Mouse (Mus musculus) neural tube, embryonic 13.5 days (tissue): ENCODE results near the gene St8sia6. TPM values are rescaled to one million over a fixed set of nuclear protein-coding genes. Genes with fewer than 3 reads are reported as not detected.
"Not testable (repeated sequence)": the region's sequence is repeated elsewhere in the genome, so short reads cannot be mapped to it uniquely, and the experiment has no call there.

Experiments
- ATAC-seq: fragments of 200-750 bp; cut with Nextera tagmentation; 2 replicates; pipeline ENCODE4 v1.8.0; 2017; ENCODE audit warnings: low read depth, mild to moderate bottlenecking, moderate TSS enrichment, moderate library complexity
- H3K27ac ChIP-seq: fragments of 300-500 bp; sonication (generic); replicated peaks from 2 replicates; pipeline ENCODE4 v1.5.1; 2015; ENCODE audit warnings: moderate library complexity, mild to moderate bottlenecking, inconsistent platforms
- H3K27me3 ChIP-seq: fragments of 300-500 bp; sonication (generic); 2 replicates; pipeline ENCODE4 v1.6.1; 2015; ENCODE audit warnings: mild to moderate bottlenecking, inconsistent platforms
- H3K36me3 ChIP-seq: fragments of 300-500 bp; sonication (generic); 2 replicates; pipeline ENCODE4 v1.6.1; 2015; ENCODE audit warnings: mild to moderate bottlenecking, inconsistent platforms
- H3K4me1 ChIP-seq: fragments of 300-500 bp; sonication (generic); replicated peaks from 2 replicates; pipeline ENCODE4 v1.6.1; 2015; ENCODE audit warnings: inconsistent platforms
- H3K4me2 ChIP-seq: fragments of 300-500 bp; sonication (generic); 2 replicates; pipeline ENCODE4 v1.6.1; 2015; ENCODE audit warnings: inconsistent platforms, mild to moderate bottlenecking, moderate library complexity
- H3K4me3 ChIP-seq: fragments of 300-500 bp; sonication (generic); 2 replicates; pipeline ENCODE4 v1.5.1; 2015; ENCODE audit warnings: mild to moderate bottlenecking, inconsistent platforms
- H3K9ac ChIP-seq: fragments of 300-500 bp; sonication (generic); 2 replicates; pipeline ENCODE4 v1.6.1; 2015; ENCODE audit warnings: moderate library complexity, mild to moderate bottlenecking, inconsistent platforms
- H3K9me3 ChIP-seq: fragments of 300-500 bp; sonication (generic); 2 replicates; pipeline ENCODE4 v1.6.1; 2016; ENCODE audit warnings: inconsistent platforms
- WGBS: fragments of 180-500 bp; shearing (Covaris S2); methylation state at CpG from one replicate; pipeline ENCODE4 v1.1.7; 2015; 5-methylcytosine and 5-hydroxymethylcytosine counted together
- polyA plus RNA-seq: library from polyadenylated mRNA; unstranded; fragments of >200 nt; fragmentation: Nextera tagmentation; extraction: Ambion mirVana; gene quantifications from 2 replicates; pipeline ENCODE4 v1.2.1, GENCODE M21; 2015

Gene St8sia6
- polyA plus RNA-seq, 1 experiment from 2014 or later = 0.82 TPM

DNA sequence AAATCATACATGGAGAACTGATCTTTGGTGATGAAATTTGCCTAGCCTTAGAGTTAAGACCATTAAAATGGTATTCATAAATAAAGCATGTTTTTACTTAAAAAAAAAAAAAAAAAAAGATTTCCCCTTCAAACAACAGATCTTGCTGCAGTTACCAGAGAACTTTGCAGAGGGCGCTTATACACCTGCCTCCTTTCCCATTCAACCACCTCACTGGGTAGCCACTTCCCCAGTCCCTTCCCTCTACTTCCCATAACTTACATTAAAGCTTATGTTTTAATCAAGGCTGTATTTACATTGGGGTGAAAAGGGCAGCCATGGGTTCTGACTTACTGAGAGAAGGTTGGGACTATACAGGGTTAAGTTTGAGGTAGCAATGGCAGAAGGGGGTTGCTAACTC, 4.5 kb downstream of the St8sia6 start:
- no peak overlapping the region for H3K4me2 ChIP-seq
- no peak for ATAC-seq
- H3K36me3 ChIP-seq = no peaks in the 10 kb centered on the region
- H3K9ac ChIP-seq = no peak overlapping the region
- no peak overlapping the region for H3K27ac ChIP-seq
- no peaks in the 10 kb centered on the region for H3K9me3 ChIP-seq
- peaks cover 33% of the 10 kb centered on the region for H3K27me3 ChIP-seq
- 54% methylated on average over 1 of the region's 1 CpGs for WGBS
- H3K4me3 ChIP-seq = no peak overlapping the region
- peaks cover 10% of the 10 kb centered on the region for H3K4me1 ChIP-seq

GRCm38 (mm10) chr2:13786577-13787168, 7.2 kb downstream of the St8sia6 start:
- Histone ChIP-seq H3K4me3 (no peak overlapping the region), H3K4me1 (no peaks in the 10 kb centered on the region), H3K4me2 (no peak overlapping the region), H3K27me3 (peaks cover 11% of the 10 kb centered on the region), H3K27ac (no peak overlapping the region), H3K36me3 (no peaks in the 10 kb centered on the region), H3K9me3 (no peaks in the 10 kb centered on the region), H3K9ac (no peak overlapping the region)
- WGBS = 89% methylated on average over 1 of the region's 1 CpGs
- ATAC-seq = no peak

GRCm38 (mm10) chr2:13785992-13786391, 7.9 kb downstream of the St8sia6 start:
- H3K4me1 ChIP-seq, H3K9ac ChIP-seq, H3K4me2 ChIP-seq, H3K27me3 ChIP-seq, H3K36me3 ChIP-seq, H3K9me3 ChIP-seq, H3K4me3 ChIP-seq, H3K27ac ChIP-seq, ATAC-seq: not testable (repeated sequence)
- WGBS = 72% methylated on average over 3 of the region's 3 CpGs

DNA sequence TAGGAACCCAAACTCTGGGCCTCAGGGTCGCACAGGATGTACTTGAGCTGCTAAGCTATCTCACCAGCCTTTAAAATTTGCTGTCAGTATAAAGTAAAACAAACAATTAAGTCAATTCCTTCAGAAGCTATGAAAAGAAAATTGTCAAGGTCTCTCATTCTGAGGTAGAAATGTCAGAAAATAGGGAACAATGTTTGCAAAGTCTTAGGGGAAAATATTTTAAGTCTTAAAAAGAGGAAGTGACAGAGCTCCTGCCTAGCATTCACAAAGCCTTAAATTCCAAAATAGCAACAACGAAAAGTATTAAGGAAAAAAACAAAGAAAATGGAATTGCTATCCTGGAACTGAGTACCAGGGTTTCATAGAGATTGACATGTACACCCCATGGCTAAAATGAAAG, 8.6 kb downstream of the St8sia6 start:
- Histone ChIP-seq H3K27me3 (0 out of 2 replicates have a peak, but pooled peaks cover 3% of the 10 kb centered on the region), H3K4me1 (no peaks in the 10 kb centered on the region), H3K9me3 (no peaks in the 10 kb centered on the region), H3K4me3 (no peak overlapping the region), H3K4me2 (no peak overlapping the region), H3K27ac (no peak overlapping the region), H3K36me3 (no peaks in the 10 kb centered on the region), H3K9ac (no peak overlapping the region)
- WGBS = 80% methylated on average over 2 of the region's 2 CpGs
- ATAC-seq = no peak

DNA sequence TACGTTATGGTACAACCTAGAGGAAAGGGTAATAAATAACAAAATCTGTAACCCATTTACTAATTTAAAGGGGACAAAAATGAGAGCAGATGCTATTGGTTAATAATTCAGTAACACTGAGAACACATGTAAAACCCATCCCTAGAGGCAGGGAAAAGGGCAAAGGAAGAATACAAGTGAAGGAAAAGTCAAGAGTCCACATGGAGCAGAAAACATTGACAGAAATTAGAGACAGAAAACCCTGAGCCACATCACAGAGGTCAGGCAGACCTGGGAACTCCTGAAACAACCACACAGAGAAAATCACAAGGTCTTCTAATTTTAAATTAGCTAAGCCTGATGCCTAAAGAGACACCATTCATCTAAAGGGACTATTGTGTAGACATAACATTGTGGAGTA, 9.4 kb downstream of the St8sia6 start:
- ATAC-seq = no peak
- no peaks in the 10 kb centered on the region for H3K36me3 ChIP-seq
- no peak overlapping the region for H3K27ac ChIP-seq
- no peak overlapping the region for H3K4me3 ChIP-seq
- 74% methylated on average over 1 of the region's 1 CpGs for WGBS
- 0 out of 2 replicates have a peak, but pooled peaks cover under 1% of the 10 kb centered on the region for H3K27me3 ChIP-seq
- H3K4me1 ChIP-seq = no peaks in the 10 kb centered on the region
- H3K9ac ChIP-seq = no peak overlapping the region
- H3K9me3 ChIP-seq = no peaks in the 10 kb centered on the region
- no peak overlapping the region for H3K4me2 ChIP-seq

- Histone ChIP-seq H3K4me2 (no peak overlapping the region), H3K9ac (no peak overlapping the region), H3K9me3 (no peaks in the 10 kb centered on the region), H3K4me3 (no peak overlapping the region), H3K36me3 (no peaks in the 10 kb centered on the region), H3K27ac (no peak overlapping the region), H3K4me1 (no peaks in the 10 kb centered on the region), H3K27me3 (no peaks in the 10 kb centered on the region)
- ATAC-seq = no peak
Observed at GRCm38 (mm10) chr2:13777032-13777431, 16.8 kb downstream of the St8sia6 start.

- Histone ChIP-seq H3K4me1 (no peaks in the 10 kb centered on the region), H3K9ac (no peak overlapping the region), H3K4me3 (no peak overlapping the region), H3K27me3 (no peaks in the 10 kb centered on the region), H3K9me3 (no peaks in the 10 kb centered on the region), H3K27ac (no peak overlapping the region), H3K4me2 (no peak overlapping the region), H3K36me3 (no peaks in the 10 kb centered on the region)
- 81% methylated on average over 1 of the region's 1 CpGs for WGBS
- no peak for ATAC-seq
Observed at GRCm38 (mm10) chr2:13776453-13776852, 17.4 kb downstream of the St8sia6 start.

DNA sequence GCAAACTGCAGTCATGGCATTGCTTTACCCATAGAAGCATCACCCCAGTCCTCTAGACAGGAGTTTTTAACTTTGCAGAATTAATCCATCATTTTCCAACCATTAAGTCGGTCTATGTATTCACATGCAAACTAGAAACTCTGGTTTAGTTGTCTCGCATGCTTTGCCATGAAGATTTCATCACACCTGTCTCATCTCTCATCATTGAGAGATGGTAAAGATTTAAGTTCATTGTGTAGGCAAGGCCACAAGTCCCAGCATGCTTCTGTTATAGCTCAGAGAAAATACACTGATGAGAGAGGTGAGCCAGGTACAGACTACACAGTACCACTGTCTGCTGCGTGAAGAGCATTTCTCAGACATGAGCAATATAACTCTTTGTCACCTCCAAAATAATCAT, 18.8 kb downstream of the St8sia6 start:
- Histone ChIP-seq H3K4me3 (no peak overlapping the region), H3K4me2 (no peak overlapping the region), H3K9me3 (no peaks in the 10 kb centered on the region), H3K27me3 (no peaks in the 10 kb centered on the region), H3K9ac (no peak overlapping the region), H3K27ac (no peak overlapping the region), H3K4me1 (no peaks in the 10 kb centered on the region), H3K36me3 (no peaks in the 10 kb centered on the region)
- ATAC-seq = no peak
- 94% methylated on average over 3 of the region's 3 CpGs for WGBS

DNA sequence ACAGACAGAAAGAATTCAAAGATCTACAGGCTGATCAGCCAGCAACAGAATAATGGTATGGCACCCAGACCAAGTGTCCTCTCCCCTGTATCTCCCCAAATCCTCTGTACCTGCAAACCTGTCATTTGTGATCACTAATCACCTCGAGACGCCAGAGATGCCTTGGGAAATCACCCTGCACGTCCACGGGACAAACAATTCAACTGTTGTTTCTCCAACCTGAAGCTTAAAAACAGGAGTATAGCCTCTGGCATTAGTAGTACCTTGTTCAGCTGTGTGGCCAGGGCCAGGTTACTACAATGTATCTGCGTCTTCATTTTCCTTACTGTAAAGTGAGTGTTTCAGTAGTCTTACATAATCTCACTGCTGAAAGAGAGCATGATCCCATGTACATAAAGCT, 25.3 kb downstream of the St8sia6 start:
- 81% methylated on average over 5 of the region's 5 CpGs for WGBS
- Histone ChIP-seq H3K4me2 (no peak overlapping the region), H3K36me3 (no peaks in the 10 kb centered on the region), H3K4me3 (no peak overlapping the region), H3K27me3 (no peaks in the 10 kb centered on the region), H3K9me3 (no peaks in the 10 kb centered on the region), H3K4me1 (peaks cover 6% of the 10 kb centered on the region; the same call in 1 of the 2 replicates), H3K27ac (no peak overlapping the region), H3K9ac (no peak overlapping the region)
- no peak for ATAC-seq

DNA sequence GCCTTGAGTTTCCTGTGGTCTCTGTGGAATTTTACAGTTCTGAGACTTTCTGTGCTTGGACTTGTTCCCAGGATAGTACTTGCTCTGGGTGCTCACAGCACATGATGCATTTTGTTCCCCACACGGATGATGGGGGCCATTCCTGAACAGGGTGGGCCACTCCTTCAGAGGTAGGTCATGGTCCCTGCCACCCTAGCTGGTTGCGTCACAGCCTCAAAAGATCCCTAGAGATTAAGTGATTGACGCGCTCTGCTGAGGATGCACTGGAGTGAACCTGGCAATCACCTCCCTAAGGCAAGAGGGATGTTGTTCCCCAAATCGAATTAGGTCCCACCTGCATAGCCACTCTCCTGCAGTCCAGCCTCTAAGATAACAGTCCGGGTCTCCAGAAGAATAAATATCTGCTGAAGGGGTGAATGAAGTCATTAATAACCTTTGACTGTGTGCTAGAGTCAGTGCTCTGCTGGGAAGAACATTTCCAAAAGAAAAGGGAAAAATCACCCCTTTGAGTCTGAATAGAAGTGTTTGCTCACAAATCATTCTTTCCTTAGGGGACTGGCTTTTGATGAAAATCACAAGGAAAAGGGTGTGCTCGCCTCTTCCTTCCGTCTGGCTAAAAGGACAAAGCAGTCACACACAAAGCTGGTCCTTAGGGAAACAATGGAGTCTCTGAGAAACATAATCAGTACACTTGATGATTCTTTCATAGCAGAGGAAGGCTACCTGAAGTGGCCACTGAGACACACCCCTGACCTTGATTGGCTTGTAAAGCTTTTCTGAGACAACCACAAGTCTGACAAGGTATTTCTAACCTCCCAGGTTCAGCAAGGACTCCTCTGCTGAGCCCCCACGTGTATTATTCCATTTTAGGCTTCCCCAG, 26.1 kb downstream of the St8sia6 start:
- H3K4me1 ChIP-seq = peaks cover 6% of the 10 kb centered on the region; the same call in 1 of the 2 replicates
- no peak overlapping the region for H3K4me2 ChIP-seq
- H3K36me3 ChIP-seq = no peaks in the 10 kb centered on the region
- WGBS = 44% methylated on average over 9 of the region's 9 CpGs
- no peaks in the 10 kb centered on the region for H3K27me3 ChIP-seq
- ATAC-seq = no peak
- H3K27ac ChIP-seq = no peak overlapping the region
- no peak overlapping the region for H3K4me3 ChIP-seq
- H3K9ac ChIP-seq = no peak overlapping the region
- H3K9me3 ChIP-seq = no peaks in the 10 kb centered on the region

GRCm38 (mm10) chr2:13760366-13760765, 33.5 kb downstream of the St8sia6 start:
- Histone ChIP-seq H3K4me3 (no peak overlapping the region), H3K4me2 (no peak overlapping the region), H3K9ac (no peak overlapping the region), H3K4me1 (no peaks in the 10 kb centered on the region), H3K27me3 (no peaks in the 10 kb centered on the region), H3K9me3 (no peaks in the 10 kb centered on the region), H3K36me3 (no peaks in the 10 kb centered on the region), H3K27ac (no peak overlapping the region)
- ATAC-seq = no peak

DNA sequence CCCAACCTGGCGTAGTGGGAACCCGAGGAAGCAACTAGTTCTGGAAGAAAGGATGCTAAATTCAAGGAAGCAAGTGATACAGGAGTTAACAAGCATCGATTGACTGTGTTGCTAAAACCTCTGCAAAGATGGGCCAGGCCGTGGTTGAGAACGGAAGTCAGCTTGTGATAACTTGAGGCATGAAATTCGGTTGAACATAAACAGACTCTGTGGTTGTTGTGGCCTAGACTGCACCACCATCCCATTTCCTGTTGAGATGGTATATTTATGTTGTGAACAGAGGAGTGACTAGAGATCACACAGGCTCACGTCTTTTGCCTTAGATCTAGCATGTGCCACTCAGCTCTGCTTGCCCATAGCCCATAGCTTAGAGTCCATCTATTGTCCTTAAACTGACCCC, 36.5 kb downstream of the St8sia6 start:
- no peak overlapping the region for H3K4me2 ChIP-seq
- 0 out of 2 replicates have a peak, but pooled peaks cover 3% of the 10 kb centered on the region for H3K9me3 ChIP-seq
- no peak overlapping the region for H3K9ac ChIP-seq
- WGBS = 89% methylated on average over 7 of the region's 7 CpGs
- no peaks in the 10 kb centered on the region for H3K4me1 ChIP-seq
- no peak overlapping the region for H3K27ac ChIP-seq
- H3K4me3 ChIP-seq = no peak overlapping the region
- no peaks in the 10 kb centered on the region for H3K27me3 ChIP-seq
- no peaks in the 10 kb centered on the region for H3K36me3 ChIP-seq
- no peak for ATAC-seq
